Mouse (Mus musculus): ENCODE measurements around the gene Prrt1. TPM values are rescaled to one million over a fixed set of nuclear protein-coding genes. Genes with fewer than 3 reads are reported as not detected.

Prrt1 gene
- polyA plus RNA-seq, 1 experiment, result 15.8 TPM

GRCm38 (mm10) chr17:34671151-34672066, 42.1 kb downstream of the Prrt1 start:
- DNase-seq (ENCODE audit: low read depth), result no peak

- DNase-seq (ENCODE audit: low read depth), result no peak
These were observed 43.0 kb downstream of the Prrt1 start for GRCm38 (mm10) chr17:34672246-34672792.

- no peak for DNase-seq (ENCODE audit: low read depth)
These were observed 43.8 kb downstream of the Prrt1 start for GRCm38 (mm10) chr17:34673139-34673538.

GRCm38 (mm10) chr17:34674524-34675204, 45.3 kb downstream of the Prrt1 start:
- DNase-seq (ENCODE audit: low read depth), result no peak

DNA sequence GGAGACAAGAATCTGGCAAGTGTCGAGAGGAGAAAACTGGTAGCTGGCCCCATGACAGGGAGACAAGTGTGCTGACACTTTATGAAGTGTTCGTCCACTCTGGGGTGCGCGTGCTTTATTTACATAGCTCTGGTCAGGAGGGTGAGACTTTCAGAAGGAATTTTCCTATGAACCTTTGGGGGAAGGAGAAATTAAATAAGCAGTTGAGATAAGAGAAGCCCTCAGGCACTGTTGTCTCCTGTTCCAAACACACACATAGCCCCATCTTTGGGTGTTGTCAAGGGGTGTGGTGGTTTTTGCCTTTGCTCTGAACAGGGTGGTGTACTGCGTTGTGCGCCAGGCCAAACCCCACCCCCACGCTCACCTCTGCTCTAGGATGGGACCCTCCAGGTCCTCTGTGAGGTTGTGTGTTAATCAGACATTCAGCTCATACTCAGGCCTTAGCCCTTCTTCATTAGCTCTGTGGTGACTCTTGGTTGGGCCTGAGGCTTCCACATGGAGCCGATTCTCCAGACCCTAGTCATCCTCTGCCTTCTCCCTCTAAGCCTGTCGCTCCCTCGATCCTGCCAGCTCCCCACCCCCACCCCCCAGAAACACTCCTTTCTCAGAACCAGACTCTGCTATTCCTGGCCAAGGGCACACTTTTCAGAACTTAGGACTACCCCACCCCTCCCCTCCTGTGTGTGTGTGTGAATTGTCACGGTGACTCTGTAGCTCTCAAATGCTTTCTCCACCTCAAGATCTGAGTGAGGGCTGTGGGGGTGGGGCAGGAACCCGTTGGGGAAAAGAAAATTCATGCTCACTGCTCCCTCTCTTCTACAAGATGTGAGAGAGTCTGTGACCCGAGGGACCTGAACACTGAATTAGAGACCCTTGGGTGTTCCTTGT, 46.1 kb downstream of the Prrt1 start:
- DNase-seq (ENCODE audit: low read depth), result no peak

GRCm38 (mm10) chr17:34676093-34676460, 46.7 kb downstream of the Prrt1 start:
- DNase-seq (ENCODE audit: low read depth), result no peak

DNA sequence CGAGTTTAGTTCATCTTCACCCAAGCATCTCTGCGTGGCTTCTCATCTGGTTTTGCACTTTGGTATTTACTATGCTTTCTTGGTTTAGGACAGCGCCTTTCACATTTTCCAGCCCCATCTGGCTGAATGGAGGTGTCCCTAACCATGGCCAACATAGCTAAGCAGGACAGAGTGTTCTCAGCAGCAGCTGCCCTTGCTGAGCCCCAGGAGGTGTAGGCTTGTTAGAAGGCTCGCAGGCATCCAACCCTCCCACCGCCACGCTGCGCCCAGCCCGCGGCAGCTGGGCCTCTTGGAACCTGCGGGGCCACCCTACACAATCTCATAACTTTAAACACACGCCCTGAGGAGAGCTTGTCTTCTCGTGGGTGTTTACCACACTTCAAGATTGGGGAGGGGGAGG, 47.3 kb downstream of the Prrt1 start:
- no peak for DNase-seq (ENCODE audit: low read depth)

GRCm38 (mm10) chr17:34680191-34680590, 50.9 kb downstream of the Prrt1 start:
- DNase-seq (ENCODE audit: low read depth), result no peak

- no peak for DNase-seq (ENCODE audit: low read depth)
These were observed 51.3 kb downstream of the Prrt1 start for GRCm38 (mm10) chr17:34680621-34681020.

- DNase-seq (ENCODE audit: low read depth), result no peak
These were observed 51.8 kb downstream of the Prrt1 start for GRCm38 (mm10) chr17:34681132-34681571.

GRCm38 (mm10) chr17:34681881-34682536, 52.7 kb downstream of the Prrt1 start:
- no peak for DNase-seq (ENCODE audit: low read depth)

Other genes with a start within 250 kb of the Prrt1 start
- gene BC051142, start 230.7 kb upstream of the Prrt1 start, polyA plus RNA-seq (2012; rRNA removed), result 3.0 and 3.2 TPM in 2 replicates
- 0.11 TPM in 1 of 2 replicates, not detected in the other for gene Btnl4, start 152.2 kb upstream of the Prrt1 start, polyA plus RNA-seq (2012; rRNA removed)
- gene Btnl6, start 112.2 kb upstream of the Prrt1 start, polyA plus RNA-seq (2012; rRNA removed), result not detected in 2 replicates
- gene Notch4, start 65.3 kb upstream of the Prrt1 start, polyA plus RNA-seq (2012; rRNA removed), result 18.2 and 28.9 TPM in 2 replicates
- 10.0 and 10.1 TPM in 2 replicates for gene Gpsm3, start 39.7 kb upstream of the Prrt1 start, polyA plus RNA-seq (2012; rRNA removed)
- gene Pbx2, start 38.3 kb upstream of the Prrt1 start, polyA plus RNA-seq (2012; rRNA removed), result 51.3 and 59.8 TPM in 2 replicates
- gene Ager, start 31.7 kb upstream of the Prrt1 start, polyA plus RNA-seq (2012; rRNA removed), result 5.3 and 5.5 TPM in 2 replicates
- gene Rnf5, start 25.8 kb upstream of the Prrt1 start, polyA plus RNA-seq (2012; rRNA removed), result 99.2 and 108 TPM in 2 replicates
- 204 and 232 TPM in 2 replicates for gene Agpat1, start 25.3 kb upstream of the Prrt1 start, polyA plus RNA-seq (2012; rRNA removed)
- 3.6 and 5.3 TPM in 2 replicates for gene Egfl8, start 13.6 kb upstream of the Prrt1 start, polyA plus RNA-seq (2012; rRNA removed)
- gene Ppt2, start 1.0 kb upstream of the Prrt1 start, polyA plus RNA-seq (2012; rRNA removed), result 49.6 and 62.9 TPM in 2 replicates
- gene Fkbpl, start 15.2 kb downstream of the Prrt1 start, polyA plus RNA-seq (2012; rRNA removed), result 2.9 and 9.3 TPM in 2 replicates
- 87.4 and 87.8 TPM in 2 replicates for gene Atf6b, start 17.6 kb downstream of the Prrt1 start, polyA plus RNA-seq (2012; rRNA removed)
- gene Tnxb, start 41.0 kb downstream of the Prrt1 start, polyA plus RNA-seq (2012; rRNA removed), result 34.9 and 42.7 TPM in 2 replicates
- gene C4b, start 114.3 kb downstream of the Prrt1 start, polyA plus RNA-seq (2012; rRNA removed), result 138 and 171 TPM in 2 replicates
- gene Cyp21a1, start 175.0 kb downstream of the Prrt1 start, polyA plus RNA-seq (2012; rRNA removed), result 0.28 and 0.29 TPM in 2 replicates
- 37.7 and 59.7 TPM in 2 replicates for gene Stk19, start 207.4 kb downstream of the Prrt1 start, polyA plus RNA-seq (2012; rRNA removed)
- gene Dxo, start 207.5 kb downstream of the Prrt1 start, polyA plus RNA-seq (2012; rRNA removed), result 62.6 and 64.9 TPM in 2 replicates
- 91.1 and 93.8 TPM in 2 replicates for gene Skiv2l, start 220.7 kb downstream of the Prrt1 start, polyA plus RNA-seq (2012; rRNA removed)
- gene Nelfe, start 220.9 kb downstream of the Prrt1 start, polyA plus RNA-seq (2012; rRNA removed), result 53.8 and 77.2 TPM in 2 replicates
- gene Cfb, start 233.0 kb downstream of the Prrt1 start, polyA plus RNA-seq (2012; rRNA removed), result 70.2 and 140 TPM in 2 replicates
- 14.5 and 14.8 TPM in 2 replicates for gene Zbtb12, start 249.9 kb downstream of the Prrt1 start, polyA plus RNA-seq (2012; rRNA removed)

All from gonadal fat pad, adult 2 months (tissue).